Mouse (Mus musculus) forebrain, postnatal 0 days (tissue): Measurements from ENCODE around the gene Mtcl1. TPM values are rescaled to one million over a fixed set of nuclear protein-coding genes. Genes with fewer than 3 reads are reported as not detected.
A peak's percentile ranks its signal among the peaks of the same experiment; 100 is the strongest.

ENCODE experiments used
- ATAC-seq: fragments of 200-750 bp; cut with Nextera tagmentation; 2 replicates; pipeline ENCODE4 v1.8.0; 2017; ENCODE audit warnings: mild to moderate bottlenecking, moderate library complexity
- DNase-seq: peaks from one replicate; pipeline ENCODE4 v3.0.0-alpha.2; 2015
- H3K27ac ChIP-seq: fragments of 300-500 bp; sonication (generic); 2 replicates; pipeline ENCODE4 v1.5.1; 2014; ENCODE audit warnings: low read depth, mild to moderate bottlenecking, antibody characterized with exemption, low read length, moderate library complexity, mixed read lengths
- H3K27me3 ChIP-seq: fragments of 300-500 bp; sonication (generic); 2 replicates; pipeline ENCODE4 v1.6.1; 2014; ENCODE audit warnings: mild to moderate bottlenecking, low read length, mixed read lengths; ENCODE audit not compliant: insufficient read depth
- H3K36me3 ChIP-seq: fragments of 300-500 bp; sonication (generic); 2 replicates; pipeline ENCODE4 v1.6.1; 2014; ENCODE audit warnings: mild to moderate bottlenecking, moderate library complexity; ENCODE audit not compliant: insufficient read depth
- H3K4me1 ChIP-seq: fragments of 300-500 bp; sonication (generic); 2 replicates; pipeline ENCODE4 v1.6.1; 2014; ENCODE audit warnings: antibody characterized with exemption; ENCODE audit not compliant: insufficient read depth
- H3K4me2 ChIP-seq: fragments of 300-500 bp; sonication (generic); 2 replicates; pipeline ENCODE4 v1.6.1; 2014; ENCODE audit warnings: low read depth, mild to moderate bottlenecking, moderate library complexity
- H3K4me3 ChIP-seq: fragments of 300-500 bp; sonication (generic); 2 replicates; pipeline ENCODE4 v1.5.1; 2014; ENCODE audit warnings: low read depth, low read length, mixed read lengths
- H3K9ac ChIP-seq: fragments of 300-500 bp; sonication (generic); 2 replicates; pipeline ENCODE4 v1.6.1; 2014; ENCODE audit warnings: mild to moderate bottlenecking
- H3K9me3 ChIP-seq: fragments of 300-500 bp; sonication (generic); 2 replicates; pipeline ENCODE4 v1.6.1; 2016; ENCODE audit warnings: low read length
- CTCF ChIP-seq: sonication (generic); IDR thresholded peaks from 2 replicates; pipeline ENCODE4 v1.5.1; 2016; ENCODE audit warnings: antibody characterized with exemption, control low read depth, low read depth
- WGBS: fragments of 180-500 bp; shearing (Covaris S2); extraction: QIAGEN DNeasy Blood & Tissue Kit; methylation state at CpG from one replicate; pipeline ENCODE4 v1.1.7; 2014; 5-methylcytosine and 5-hydroxymethylcytosine counted together
- polyA plus RNA-seq: library from polyadenylated mRNA; unstranded; fragments of >200 nt; fragmentation: Nextera tagmentation; extraction: Ambion mirVana; gene quantifications from 2 replicates; pipeline ENCODE4 v1.2.1, GENCODE M21; 2015
- total RNA-seq: library from RNA; depleted of rRNA; stranded (reverse); fragments of >200 nt; gene quantifications from 2 replicates; pipeline ENCODE4 v1.2.3, GENCODE M21; 2014

The Mtcl1 gene
- total and polyA plus RNA-seq, 2 experiments from 2014 or later = 8.5 to 25.7 TPM

DNA sequence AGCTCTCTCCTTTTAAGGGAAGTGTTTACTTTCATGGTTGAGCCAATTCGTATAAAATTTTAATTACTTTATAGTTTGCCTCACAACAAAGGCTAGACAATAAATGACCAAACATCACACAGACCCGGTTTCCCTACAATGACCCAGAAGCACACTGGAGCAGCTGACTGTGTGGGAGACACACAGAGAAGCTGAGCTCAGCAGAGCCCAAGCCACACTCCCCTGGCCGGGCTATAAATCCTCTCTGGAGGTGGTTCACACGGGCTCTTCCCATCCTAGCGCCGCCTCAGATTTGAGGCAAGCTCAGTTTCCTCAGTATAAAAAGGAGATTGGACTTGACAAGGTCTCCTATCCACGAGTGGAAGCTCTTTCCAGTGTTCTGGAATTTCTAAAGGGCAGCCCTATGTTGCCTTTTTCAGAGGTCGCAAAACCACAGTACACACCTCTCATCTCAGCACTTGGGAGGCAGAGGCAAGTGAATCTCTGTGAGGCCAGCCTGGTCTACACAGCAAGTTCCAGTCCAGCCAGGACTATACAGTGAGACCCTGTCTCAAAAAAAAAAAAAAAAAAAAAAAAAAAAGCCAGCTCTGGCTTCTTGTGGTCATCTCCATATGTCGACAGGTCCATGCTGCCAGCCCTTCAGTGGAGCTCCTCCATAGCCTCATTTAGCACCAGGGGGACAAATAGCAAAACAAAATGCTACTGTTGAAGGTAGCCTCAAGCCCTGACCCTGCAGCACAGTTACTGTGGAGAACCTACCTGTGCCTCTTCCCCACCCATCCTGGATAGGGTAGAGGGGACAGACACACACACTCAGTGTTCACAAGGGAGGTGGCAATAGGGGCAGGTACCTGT, 92.2 kb downstream of the Mtcl1 start:
- 59% methylated on average over 9 of the region's 9 CpGs for WGBS
- no peak for ATAC-seq
- H3K9ac ChIP-seq = no peak overlapping the region
- H3K4me2 ChIP-seq = no peak overlapping the region
- TF ChIP-seq CTCF = no peak
- no peaks in the 10 kb centered on the region for H3K9me3 ChIP-seq
- H3K27me3 ChIP-seq = no peaks in the 10 kb centered on the region
- no peak for DNase-seq
- no peak overlapping the region for H3K4me3 ChIP-seq
- H3K4me1 ChIP-seq = peaks cover under 1% of the 10 kb centered on the region; the same call in 1 of the 2 replicates
- H3K27ac ChIP-seq = no peak overlapping the region
- peaks cover 23% of the 10 kb centered on the region for H3K36me3 ChIP-seq

DNA sequence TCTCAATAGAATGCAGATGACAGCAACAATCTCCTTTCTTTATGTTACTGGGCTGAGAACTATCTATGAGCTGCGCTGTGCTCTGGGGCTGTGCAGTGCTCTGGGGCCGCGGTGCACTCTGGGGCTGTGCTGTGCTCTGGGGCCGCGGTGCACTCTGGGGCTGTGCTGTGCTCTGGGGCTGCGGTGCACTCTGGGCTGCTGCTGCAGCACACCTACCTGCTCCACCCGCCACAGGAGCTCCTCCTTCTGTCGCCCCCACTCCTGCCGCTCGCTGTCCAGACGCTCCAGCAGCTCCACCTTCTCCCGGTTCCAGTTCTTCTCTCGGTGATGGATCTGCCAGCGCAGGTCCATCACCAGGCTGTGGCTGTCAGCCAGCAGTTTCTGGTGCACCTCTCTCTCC, 95.6 kb downstream of the Mtcl1 start:
- TF ChIP-seq CTCF = no peak
- H3K4me3 ChIP-seq = no peak overlapping the region
- ATAC-seq (no peak), DNase-seq (no peak)
- WGBS = over 99% methylated on average over 13 of the region's 14 CpGs
- H3K9me3 ChIP-seq = no peaks in the 10 kb centered on the region
- peaks cover 15% of the 10 kb centered on the region for H3K4me1 ChIP-seq
- no peak overlapping the region for H3K27ac ChIP-seq
- H3K27me3 ChIP-seq = no peaks in the 10 kb centered on the region
- H3K36me3 ChIP-seq = peaks cover 23% of the 10 kb centered on the region
- H3K9ac ChIP-seq = no peak overlapping the region
- H3K4me2 ChIP-seq = no peak overlapping the region

DNA sequence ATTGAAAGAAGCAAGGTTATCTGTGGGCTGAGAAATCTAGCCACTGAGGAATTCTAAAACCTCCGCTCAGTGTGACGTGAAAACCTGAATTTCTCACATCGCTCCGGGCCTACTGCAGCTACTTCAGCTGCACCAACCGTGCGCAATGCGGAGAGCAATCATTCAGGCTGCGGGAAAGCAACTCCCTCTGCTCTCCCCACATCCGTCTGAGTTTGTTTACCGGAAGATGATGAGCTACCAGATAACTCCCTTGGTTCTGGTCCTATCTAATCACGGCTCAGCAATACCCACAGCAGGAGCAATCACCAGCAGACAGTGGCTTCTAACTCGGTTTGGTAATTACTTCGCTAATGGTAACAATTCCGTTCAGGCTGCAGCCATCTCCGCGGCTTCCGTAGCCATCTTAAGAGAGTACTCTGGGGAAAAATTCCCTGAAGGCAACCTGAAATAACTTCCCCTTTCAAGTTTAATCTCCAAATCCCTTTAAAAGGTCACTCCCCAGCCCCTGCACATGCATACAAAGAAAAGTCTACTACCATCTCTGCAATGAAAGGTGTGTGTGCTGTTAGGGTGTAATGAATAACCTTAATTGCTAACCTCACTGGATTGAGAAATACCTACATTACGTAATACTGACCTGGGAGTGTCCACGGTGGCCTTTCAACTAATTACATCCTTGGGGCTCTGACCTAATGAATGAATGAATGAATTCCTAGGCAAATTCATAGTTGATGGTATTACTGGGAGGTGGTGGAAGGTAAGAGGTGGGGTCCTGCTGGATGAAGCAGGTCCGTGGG, 96.5 kb downstream of the Mtcl1 start:
- 65% methylated on average over 20 of the region's 20 CpGs for WGBS
- no peaks in the 10 kb centered on the region for H3K27me3 ChIP-seq
- no peak overlapping the region for H3K27ac ChIP-seq
- no peaks in the 10 kb centered on the region for H3K9me3 ChIP-seq
- H3K4me2 ChIP-seq = no peak overlapping the region
- no peak overlapping the region for H3K4me3 ChIP-seq
- peak; percentile 12; the same call in 1 of the 2 replicates for ATAC-seq
- H3K4me1 ChIP-seq = peaks cover 15% of the 10 kb centered on the region
- H3K36me3 ChIP-seq = peaks cover 27% of the 10 kb centered on the region
- H3K9ac ChIP-seq = no peak overlapping the region
- peak; percentile 29 for DNase-seq
- no peak for TF ChIP-seq CTCF

DNA sequence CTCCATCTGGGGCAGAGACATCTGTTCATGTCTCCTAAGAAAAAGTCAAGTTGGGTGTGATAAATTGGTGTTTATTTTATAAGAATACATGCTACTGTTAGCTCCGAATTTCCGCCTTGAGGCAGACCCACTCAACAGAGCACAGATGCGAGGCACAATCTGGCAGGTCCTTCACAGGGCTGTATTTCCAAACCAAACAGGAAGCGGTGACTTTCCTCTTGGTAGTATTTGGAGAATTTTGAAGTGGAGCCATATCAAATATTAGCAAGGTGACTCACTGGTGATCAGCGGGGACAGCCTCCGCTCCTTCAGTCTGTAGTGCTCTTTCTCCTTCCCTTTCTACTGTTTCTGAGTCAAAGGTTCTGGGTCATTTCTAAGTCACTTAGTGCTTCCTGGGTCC, 97.3 kb downstream of the Mtcl1 start:
- Histone ChIP-seq H3K4me3 (no peak overlapping the region), H3K9ac (no peak overlapping the region), H3K27me3 (no peaks in the 10 kb centered on the region), H3K4me1 (peaks cover 15% of the 10 kb centered on the region), H3K36me3 (peaks cover 27% of the 10 kb centered on the region; the same call in 1 of the 2 replicates), H3K9me3 (no peaks in the 10 kb centered on the region), H3K27ac (no peak overlapping the region), H3K4me2 (no peak overlapping the region)
- TF ChIP-seq CTCF = no peak
- DNase-seq (no peak), ATAC-seq (no peak)
- 68% methylated on average over 6 of the region's 6 CpGs for WGBS

GRCm38 (mm10) chr17:66350689-66351088, 98.9 kb downstream of the Mtcl1 start:
- no peak overlapping the region for H3K4me3 ChIP-seq
- no peak overlapping the region for H3K4me2 ChIP-seq
- peaks cover 15% of the 10 kb centered on the region for H3K4me1 ChIP-seq
- WGBS = 85% methylated on average over 11 of the region's 11 CpGs
- DNase-seq (no peak), ATAC-seq (no peak)
- peaks cover 33% of the 10 kb centered on the region for H3K36me3 ChIP-seq
- H3K9me3 ChIP-seq = no peaks in the 10 kb centered on the region
- no peak overlapping the region for H3K9ac ChIP-seq
- peak overlapping the region; percentile 59 for H3K27ac ChIP-seq
- no peak for TF ChIP-seq CTCF
- H3K27me3 ChIP-seq = no peaks in the 10 kb centered on the region

DNA sequence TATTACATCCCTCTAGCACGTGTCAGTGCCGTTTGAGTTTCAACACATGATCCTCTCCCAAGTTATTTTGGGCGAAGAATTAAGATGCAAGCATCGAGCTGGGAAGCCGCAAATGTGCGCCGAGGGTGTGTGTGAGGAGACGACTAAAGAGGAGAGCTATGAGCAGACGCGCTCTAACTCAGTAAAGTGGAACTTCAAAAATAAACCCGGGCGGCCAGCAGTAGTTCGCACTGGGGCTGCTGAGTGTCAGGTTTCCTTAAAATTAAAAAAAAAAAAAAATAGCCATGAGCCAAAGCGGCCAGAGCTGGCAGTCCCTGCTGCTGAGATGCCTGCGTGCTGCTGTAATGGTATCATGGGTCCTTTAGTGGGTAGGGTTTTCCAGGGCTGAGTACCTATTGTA, 99.4 kb downstream of the Mtcl1 start:
- Histone ChIP-seq H3K36me3 (peaks cover 27% of the 10 kb centered on the region), H3K4me3 (no peak overlapping the region), H3K27me3 (no peaks in the 10 kb centered on the region), H3K4me2 (peak overlapping the region; percentile 1; the same call in 1 of the 2 replicates), H3K4me1 (peaks cover 15% of the 10 kb centered on the region), H3K9ac (no peak overlapping the region), H3K27ac (peak overlapping the region; percentile 59), H3K9me3 (no peaks in the 10 kb centered on the region)
- DNase-seq (peak; percentile 73), ATAC-seq (peak; percentile 87)
- WGBS = 45% methylated on average over 15 of the region's 15 CpGs
- TF ChIP-seq CTCF = no peak

DNA sequence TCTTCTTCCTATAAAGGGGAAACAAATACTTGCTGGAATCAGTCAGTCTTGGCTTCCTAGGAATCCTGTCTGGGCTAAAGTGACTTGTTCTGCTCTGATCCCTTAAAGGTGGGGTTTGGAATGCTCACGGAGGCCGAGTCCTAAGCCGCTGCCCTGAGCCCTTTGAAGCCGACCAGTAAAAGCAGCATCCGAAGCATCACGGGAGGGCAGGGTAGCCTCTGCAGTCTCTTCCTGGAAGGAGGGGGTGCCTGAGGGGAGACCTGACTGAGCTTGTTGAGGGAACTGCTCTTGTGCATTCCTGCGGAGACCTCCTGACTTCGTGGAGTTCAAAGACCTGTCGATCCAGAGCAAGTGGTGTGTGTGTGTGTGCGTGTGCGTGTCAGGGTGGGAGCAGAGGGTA, 103.2 kb downstream of the Mtcl1 start:
- H3K27me3 ChIP-seq = no peaks in the 10 kb centered on the region
- 82% methylated on average over 11 of the region's 11 CpGs for WGBS
- no peak for TF ChIP-seq CTCF
- no peak overlapping the region for H3K4me3 ChIP-seq
- no peak overlapping the region for H3K9ac ChIP-seq
- ATAC-seq (no peak), DNase-seq (no peak)
- peaks cover 43% of the 10 kb centered on the region for H3K36me3 ChIP-seq
- peaks cover 11% of the 10 kb centered on the region for H3K4me1 ChIP-seq
- no peak overlapping the region for H3K4me2 ChIP-seq
- no peaks in the 10 kb centered on the region for H3K9me3 ChIP-seq
- no peak overlapping the region for H3K27ac ChIP-seq
